Mouse (Mus musculus): Measurements from ENCODE around the gene Olfr1348.
"Not testable (repeated sequence)": the region's sequence is repeated elsewhere in the genome, so short reads cannot be mapped to it uniquely, and the experiment has no call there.

Gene Olfr1348

DNA sequence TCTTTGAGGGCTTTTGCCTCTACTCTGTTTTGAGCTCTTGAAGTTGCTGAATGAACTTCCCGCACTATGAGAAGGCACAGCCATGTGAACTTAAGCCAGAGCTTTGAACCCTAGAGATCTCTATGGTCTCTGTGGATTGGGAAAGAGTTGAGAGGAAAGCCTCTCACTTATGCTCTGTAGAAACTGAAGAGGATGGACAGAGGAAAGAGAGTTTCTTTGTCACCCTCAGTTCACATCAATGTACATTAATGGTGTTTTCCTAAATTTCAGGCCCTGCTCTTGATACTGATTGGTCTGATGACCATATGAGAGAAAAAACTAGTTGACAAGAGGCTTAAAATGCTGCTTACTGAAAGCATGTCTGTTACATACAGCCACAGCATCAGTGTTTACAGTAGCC lies at the start of gene Olfr1348:
Gene Olfr1348 (minus strand): TSS at position 101 of the 400 bp plus-strand sequence.
- DNase-seq (ENCODE audit: low spot score in 2 of 2): no peak

DNA sequence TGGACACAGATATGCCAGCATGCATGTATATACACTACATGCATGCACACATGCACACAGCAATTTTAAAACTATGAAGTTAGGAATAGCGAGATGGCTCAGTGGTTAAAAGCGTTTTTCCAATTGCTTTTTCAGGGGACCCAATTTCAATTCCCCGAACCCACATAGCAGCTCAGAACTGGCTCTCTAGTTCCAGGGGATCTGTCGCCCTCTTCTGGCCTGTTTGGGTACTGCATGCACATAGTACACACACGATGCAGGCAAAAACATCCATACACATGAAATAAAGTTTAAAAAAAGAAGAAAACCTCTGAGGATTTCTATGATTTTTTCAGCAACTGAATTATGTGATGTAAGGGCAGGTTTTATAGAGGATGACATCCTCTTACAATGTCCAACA lies 17.6 kb upstream of the Olfr1348 start:
- DNase-seq (ENCODE audit: low spot score in 2 of 2): no peak

DNA sequence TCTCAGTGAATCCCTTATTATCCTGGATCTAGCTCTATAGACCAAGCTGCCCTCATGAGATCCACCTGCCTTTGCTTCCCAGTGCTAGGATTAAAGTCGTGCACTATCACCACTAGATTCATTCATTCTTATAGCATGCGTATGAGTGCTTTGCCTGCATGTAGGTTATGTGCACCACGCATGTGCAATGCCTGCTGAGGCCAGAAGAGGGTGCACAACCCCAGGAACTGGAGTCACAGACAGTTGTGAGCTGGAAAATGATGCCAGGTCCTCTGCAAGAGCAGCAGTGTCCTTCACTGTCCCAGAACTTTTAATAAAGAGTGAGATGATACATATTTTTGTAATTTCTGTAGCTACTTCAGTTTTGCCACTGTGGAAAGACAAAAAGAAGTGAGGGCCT lies 16.5 kb upstream of the Olfr1348 start:
- DNase-seq (ENCODE audit: low spot score in 2 of 2): no peak

DNA sequence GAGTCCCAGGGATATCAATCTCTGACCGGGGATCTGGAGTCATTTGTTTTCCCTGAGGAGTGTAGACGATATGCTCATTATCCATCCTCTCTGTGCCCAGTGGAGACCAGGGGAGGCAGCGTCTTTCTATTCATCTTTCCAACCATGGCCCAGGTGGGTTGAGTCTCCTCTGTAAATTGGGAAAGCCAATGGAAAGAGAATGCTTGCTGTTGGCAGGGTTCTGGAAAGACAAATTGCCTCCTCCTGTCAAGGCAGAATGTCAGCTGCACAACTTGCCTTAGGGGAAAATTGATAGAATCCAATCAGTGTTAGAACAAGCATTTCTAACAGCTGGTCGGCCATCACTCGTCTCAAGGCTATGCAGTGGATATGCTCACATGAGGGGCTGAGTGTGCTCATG lies 14.3 kb upstream of the Olfr1348 start, which contains the start of gene Olfr1349:
Gene Olfr1349 (minus strand): TSS at position 101 of the 400 bp plus-strand sequence.
- no peak for DNase-seq (ENCODE audit: low spot score in 2 of 2)

DNA sequence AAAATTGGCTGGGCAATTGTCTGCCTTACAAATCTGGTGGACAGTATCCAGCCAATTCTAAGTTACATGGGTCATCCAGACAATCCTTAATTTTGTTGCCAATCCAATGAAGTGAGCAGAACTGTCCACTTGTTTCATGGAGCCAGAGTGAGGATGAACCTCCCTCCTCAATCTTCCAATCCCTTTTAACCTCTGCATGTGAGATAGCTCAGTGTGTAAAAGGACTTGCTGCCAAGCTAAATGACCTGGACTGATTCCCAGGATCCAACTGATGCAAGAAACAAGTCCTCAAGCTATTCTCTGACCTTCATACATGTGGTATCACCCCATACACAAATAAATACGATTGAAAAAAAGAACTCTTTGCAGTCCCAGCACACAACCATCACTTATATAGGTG lies 13.1 kb upstream of the Olfr1348 start:
- no peak for DNase-seq (ENCODE audit: low spot score in 2 of 2)

DNA sequence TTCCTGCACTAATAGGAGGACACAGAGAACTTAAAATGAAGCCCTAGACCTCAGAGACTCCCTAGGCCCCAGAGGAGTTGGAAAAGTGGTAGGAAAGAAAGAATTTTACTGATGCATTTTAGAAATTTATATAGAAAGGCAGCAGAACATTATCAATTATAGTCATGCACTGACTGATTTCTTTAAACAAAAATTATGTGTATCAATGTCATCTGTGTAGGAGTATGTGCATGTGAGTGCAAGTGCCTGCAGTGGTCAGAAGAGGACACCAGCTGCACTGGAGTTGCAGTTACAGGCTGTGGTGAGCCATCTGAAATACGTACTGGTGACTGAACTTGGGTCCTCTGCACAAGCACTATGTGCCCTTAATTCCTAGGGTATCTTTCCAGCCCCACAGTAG lies 8.9 kb downstream of the Olfr1348 start, which contains the start of gene Olfr1347:
Gene Olfr1347 (minus strand): TSS at position 101 of the 400 bp plus-strand sequence.
- DNase-seq (ENCODE audit: low spot score in 2 of 2): no peak

DNA sequence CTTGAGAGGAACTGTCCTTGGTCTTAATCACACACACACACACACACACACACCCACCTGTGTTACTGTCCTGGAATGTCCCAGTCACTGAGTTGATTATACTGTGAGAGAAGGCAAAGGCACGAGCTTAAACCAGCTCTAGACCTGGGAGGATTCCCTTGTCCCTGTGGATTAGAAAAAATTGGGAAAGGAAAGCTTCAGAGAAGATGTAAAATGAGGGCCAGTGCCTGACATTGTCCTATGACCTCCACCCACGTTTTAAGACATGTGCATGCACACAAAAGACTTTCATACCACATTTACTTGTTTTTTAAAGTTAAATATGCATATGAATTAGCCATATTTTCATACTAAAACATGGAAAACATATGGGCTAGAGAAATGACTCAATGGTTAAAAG lies 21.7 kb downstream of the Olfr1348 start, which contains the start of gene Olfr5:
Gene Olfr5 (minus strand): TSS at position 101 of the 400 bp plus-strand sequence.
- DNase-seq (ENCODE audit: low spot score in 2 of 2): no peak

DNA sequence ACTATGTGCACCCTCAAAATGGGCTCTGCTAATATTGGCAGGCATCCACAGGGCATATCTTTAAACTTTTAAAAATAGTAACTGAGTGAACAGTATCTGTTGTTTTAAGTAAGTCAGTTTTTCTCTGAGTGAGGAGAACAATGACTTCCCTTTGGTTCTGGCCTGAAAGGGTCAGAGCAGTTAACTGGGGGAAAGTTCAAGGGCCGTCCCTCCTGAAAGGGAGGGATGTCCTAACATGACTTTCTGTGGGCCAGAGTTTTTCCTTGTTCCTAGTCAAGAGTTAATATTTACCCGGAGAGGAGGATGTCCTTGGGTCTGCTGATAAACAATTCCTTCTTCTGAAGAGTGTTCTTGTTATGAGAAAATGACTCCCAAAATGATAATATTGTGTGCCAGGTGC lies 30.9 kb downstream of the Olfr1348 start:
- DNase-seq (ENCODE audit: low spot score in 2 of 2): not testable (repeated sequence)

DNA sequence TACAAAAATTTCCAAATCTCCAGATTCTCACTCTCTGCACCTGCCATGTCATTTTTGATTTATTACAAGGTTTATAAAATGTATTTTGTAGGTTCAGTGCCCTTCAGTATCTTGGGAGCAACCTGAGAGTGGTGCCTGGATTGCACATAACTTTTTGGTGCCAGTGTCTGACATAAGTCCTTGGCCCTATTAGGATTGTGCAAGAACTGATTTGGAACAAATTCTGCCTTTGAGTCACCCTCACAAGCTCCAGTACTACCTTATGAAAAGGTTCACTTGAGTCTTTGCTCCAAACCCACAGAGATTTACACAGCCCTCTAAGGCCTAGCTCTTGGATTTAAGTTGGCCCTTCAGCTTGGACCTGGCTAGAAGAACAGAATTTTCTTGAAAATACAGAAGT lies 41.6 kb downstream of the Olfr1348 start, which contains the start of gene Olfr1346:
Gene Olfr1346 (plus strand): TSS at position 151 of the 400 bp plus-strand sequence.
- no peak for DNase-seq (ENCODE audit: low spot score in 2 of 2)

DNA sequence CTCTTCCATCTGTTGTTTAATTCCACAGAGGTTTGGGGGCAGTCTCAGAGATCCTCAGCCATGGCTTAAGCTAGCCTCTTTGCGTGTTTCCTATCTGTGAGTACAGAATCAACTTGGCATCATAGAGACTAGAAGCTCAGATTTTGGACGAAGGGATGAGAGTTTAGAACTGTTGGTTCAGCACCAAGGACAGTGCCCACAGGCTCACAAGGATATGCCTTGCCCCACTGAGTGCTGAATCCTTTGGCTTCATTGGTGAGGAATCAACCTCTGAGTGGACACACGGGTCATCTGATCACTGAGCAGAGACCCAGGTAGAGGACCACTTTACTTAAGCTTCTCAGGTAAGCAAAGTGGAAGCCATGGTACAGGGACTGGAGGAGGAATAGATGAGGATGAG lies 52.1 kb downstream of the Olfr1348 start:
- DNase-seq (ENCODE audit: low spot score in 2 of 2): no peak

DNA sequence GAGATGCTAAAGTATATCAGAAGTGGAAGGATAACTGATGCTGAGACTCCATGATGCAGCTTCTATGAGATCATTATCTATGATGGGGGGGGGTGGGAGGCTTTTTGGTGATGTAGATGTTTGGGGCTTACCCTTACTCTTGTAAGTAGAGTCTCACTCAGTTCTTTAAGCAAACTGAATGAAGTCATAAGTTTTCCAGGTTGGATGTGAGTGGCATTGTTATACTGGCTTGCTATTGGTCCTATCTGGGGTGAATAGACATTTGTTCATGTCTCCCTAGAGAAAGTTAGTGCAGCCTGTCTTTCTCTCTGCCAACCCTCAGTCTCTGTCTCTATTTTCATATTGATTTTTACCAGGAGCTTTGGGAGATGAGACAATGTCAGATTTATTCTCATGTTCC lies 52.7 kb downstream of the Olfr1348 start, which contains the start of gene Olfr1336:
Gene Olfr1336 (plus strand): TSS at position 301 of the 400 bp plus-strand sequence.
- DNase-seq (ENCODE audit: low spot score in 2 of 2): no peak
